Mouse (Mus musculus) stomach, postnatal 0 days (tissue): Measurements from ENCODE around the gene Ap1m1. TPM values are rescaled to one million over a fixed set of nuclear protein-coding genes. Genes with fewer than 3 reads are reported as not detected.

ENCODE experiments used
- ATAC-seq: fragments of 200-750 bp; cut with Nextera tagmentation; 2 replicates; pipeline ENCODE4 v1.8.0; 2017; ENCODE audit not compliant: low FRiP score, low TSS enrichment
- DNase-seq: peaks from one replicate; pipeline ENCODE4 v3.0.0-alpha.2; 2016; ENCODE audit warnings: low spot score
- H3K27ac ChIP-seq: fragments of 300-500 bp; sonication (generic); replicated peaks from 2 replicates; pipeline ENCODE4 v1.5.1; 2014; ENCODE audit warnings: mild to moderate bottlenecking, control low read depth
- H3K27me3 ChIP-seq: fragments of 300-500 bp; sonication (generic); 2 replicates; pipeline ENCODE4 v1.6.1; 2014; ENCODE audit warnings: low read length; ENCODE audit not compliant: control insufficient read depth, insufficient read depth
- H3K36me3 ChIP-seq: fragments of 300-500 bp; sonication (generic); 2 replicates; pipeline ENCODE4 v1.6.1; 2014; ENCODE audit warnings: low read length, mixed read lengths; ENCODE audit not compliant: control insufficient read depth, insufficient read depth
- H3K4me1 ChIP-seq: fragments of 300-500 bp; sonication (generic); replicated peaks from 2 replicates; pipeline ENCODE4 v1.6.1; 2014; ENCODE audit warnings: antibody characterized with exemption; ENCODE audit not compliant: control insufficient read depth, insufficient read depth
- H3K4me2 ChIP-seq: fragments of 300-500 bp; sonication (generic); replicated peaks from 2 replicates; pipeline ENCODE4 v1.6.1; 2014; ENCODE audit warnings: low read depth, mild to moderate bottlenecking, control low read depth, moderate library complexity
- H3K4me3 ChIP-seq: fragments of 300-500 bp; sonication (generic); 2 replicates; pipeline ENCODE4 v1.5.1; 2014; ENCODE audit warnings: low read depth, low read length, control low read depth
- H3K9ac ChIP-seq: fragments of 300-500 bp; sonication (generic); 2 replicates; pipeline ENCODE4 v1.6.1; 2014; ENCODE audit warnings: mild to moderate bottlenecking, low read length, control low read depth, mixed read lengths
- H3K9me3 ChIP-seq: fragments of 300-500 bp; sonication (generic); 2 replicates; pipeline ENCODE4 v1.6.1; 2016; ENCODE audit warnings: low read length; ENCODE audit not compliant: control insufficient read depth
- CTCF ChIP-seq: IDR thresholded peaks from 2 replicates; pipeline ENCODE4 v1.5.1; 2016; ENCODE audit warnings: antibody characterized with exemption, low read depth, mild to moderate bottlenecking, moderate library complexity
- EP300 ChIP-seq: optimal IDR thresholded peaks from 2 replicates; pipeline ENCODE3; 2016; ENCODE audit warnings: antibody characterized with exemption
- WGBS: fragments of 180-500 bp; shearing (Covaris S2); extraction: QIAGEN DNeasy Blood & Tissue Kit; methylation state at CpG from one replicate; pipeline ENCODE4 v1.1.7; 2014; 5-methylcytosine and 5-hydroxymethylcytosine counted together
- polyA plus RNA-seq: library from polyadenylated mRNA; unstranded; fragments of >200 nt; fragmentation: Nextera tagmentation; extraction: Ambion mirVana; gene quantifications from 2 replicates; pipeline ENCODE4 v1.2.1, GENCODE M21; 2015

Gene Ap1m1
- polyA plus RNA-seq, 1 experiment from 2014 or later: 38.2 TPM

DNA sequence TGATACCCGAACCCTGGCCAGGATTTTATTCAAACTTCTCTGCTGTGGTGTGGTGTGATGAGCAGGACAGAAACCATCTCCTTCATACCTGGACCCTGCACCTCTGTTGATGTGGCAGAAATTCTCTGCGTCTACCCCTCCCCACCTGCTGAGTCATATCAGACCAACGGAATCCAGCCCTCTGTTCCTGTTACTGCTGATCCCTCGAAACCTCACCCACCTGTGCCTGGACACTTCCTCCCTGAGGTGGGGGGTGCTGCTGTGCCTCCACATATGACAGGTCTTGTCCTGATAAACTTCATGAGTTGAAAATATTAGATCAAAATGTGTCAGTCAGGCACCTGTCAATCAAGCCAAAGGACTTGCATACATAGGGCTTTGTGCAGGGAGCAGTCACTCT lies 45.5 kb downstream of the Ap1m1 start:
- 58% methylated on average over 4 of the region's 4 CpGs for WGBS
- Histone ChIP-seq H3K27ac (no peak overlapping the region), H3K27me3 (no peaks in the 10 kb centered on the region), H3K36me3 (no peaks in the 10 kb centered on the region), H3K9ac (no peak overlapping the region), H3K4me3 (no peak overlapping the region), H3K4me2 (no peak overlapping the region), H3K9me3 (no peaks in the 10 kb centered on the region), H3K4me1 (no peaks in the 10 kb centered on the region)
- no peak for TF ChIP-seq EP300
- no peak for TF ChIP-seq CTCF
- no peak for DNase-seq
- no peak for ATAC-seq

DNA sequence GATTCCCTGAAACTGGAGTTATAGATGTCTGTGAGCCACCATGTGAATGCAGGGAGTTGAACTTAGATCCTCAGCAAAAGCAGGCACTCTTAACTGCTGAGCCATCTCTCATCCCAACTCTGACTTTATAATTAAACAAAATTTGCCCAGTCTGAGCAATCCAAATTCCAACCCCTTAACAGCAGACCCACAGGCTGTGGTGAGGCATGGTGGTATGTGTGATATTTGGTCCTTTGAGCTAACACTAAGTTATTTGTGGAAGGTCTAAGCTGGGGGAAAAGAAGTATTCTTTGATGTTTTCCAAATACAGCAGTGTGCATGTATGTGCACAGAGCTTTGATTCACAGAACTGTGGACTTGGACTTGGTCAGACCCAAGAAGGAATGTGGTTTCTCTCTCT lies 49.2 kb downstream of the Ap1m1 start:
- Histone ChIP-seq H3K4me1 (no peaks in the 10 kb centered on the region), H3K4me3 (no peak overlapping the region), H3K27me3 (no peaks in the 10 kb centered on the region), H3K27ac (no peak overlapping the region), H3K36me3 (no peaks in the 10 kb centered on the region), H3K9me3 (no peaks in the 10 kb centered on the region), H3K9ac (no peak overlapping the region), H3K4me2 (no peak overlapping the region)
- DNase-seq: no peak
- no peak for ATAC-seq
- TF ChIP-seq CTCF (no peak), EP300 (no peak)

DNA sequence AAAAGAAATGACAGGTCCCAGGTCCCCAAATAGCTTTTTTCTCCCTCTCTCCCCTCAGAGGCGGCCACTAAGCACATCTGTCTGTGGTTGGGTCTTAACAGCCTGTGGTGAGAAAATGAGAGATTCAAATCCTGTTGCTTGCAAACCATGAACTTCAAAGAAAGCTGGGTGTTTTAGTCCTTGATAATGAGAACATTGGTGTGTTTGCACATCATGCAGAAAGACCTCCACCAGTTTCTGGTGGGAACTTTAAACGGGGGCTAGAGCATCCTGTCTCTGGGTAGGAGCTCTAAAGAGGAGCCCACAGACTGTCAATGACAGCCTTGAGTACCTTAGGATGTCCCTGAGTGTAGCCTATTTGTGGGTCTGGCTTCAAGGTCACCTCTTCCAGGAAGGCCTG lies 51.3 kb downstream of the Ap1m1 start:
- H3K9me3 ChIP-seq: no peaks in the 10 kb centered on the region
- no peaks in the 10 kb centered on the region for H3K4me1 ChIP-seq
- H3K27me3 ChIP-seq: no peaks in the 10 kb centered on the region
- DNase-seq: no peak
- no peak overlapping the region for H3K4me2 ChIP-seq
- H3K4me3 ChIP-seq: no peak overlapping the region
- no peak for TF ChIP-seq EP300
- TF ChIP-seq CTCF: no peak
- no peak overlapping the region for H3K27ac ChIP-seq
- WGBS: 69% methylated on average over 2 of the region's 2 CpGs
- no peaks in the 10 kb centered on the region for H3K36me3 ChIP-seq
- ATAC-seq: no peak
- no peak overlapping the region for H3K9ac ChIP-seq

DNA sequence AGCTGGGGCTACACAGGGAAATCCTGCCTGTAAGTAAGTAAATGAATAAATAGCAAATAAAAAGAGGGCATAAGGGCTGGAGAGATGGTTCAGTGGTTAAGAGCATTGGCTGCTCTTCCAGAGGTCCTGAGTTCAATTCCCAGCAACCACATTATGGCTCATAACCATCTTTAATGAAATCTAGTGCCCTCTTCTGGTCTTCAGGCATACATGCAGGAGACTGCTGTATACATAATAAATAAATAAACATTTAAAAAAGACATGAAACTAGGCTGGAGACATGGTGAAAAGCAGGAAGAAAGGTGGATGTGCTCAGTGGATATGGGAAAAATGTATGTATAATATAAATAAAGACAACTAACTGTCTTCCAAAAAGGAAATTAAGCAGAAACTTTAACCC lies 53.5 kb downstream of the Ap1m1 start:
- no peak overlapping the region for H3K4me3 ChIP-seq
- no peak overlapping the region for H3K4me2 ChIP-seq
- H3K27me3 ChIP-seq: no peaks in the 10 kb centered on the region
- ATAC-seq (no peak), DNase-seq (no peak)
- H3K36me3 ChIP-seq: no peaks in the 10 kb centered on the region
- no peaks in the 10 kb centered on the region for H3K9me3 ChIP-seq
- TF ChIP-seq EP300: no peak
- peak; percentile 30 for TF ChIP-seq CTCF
- H3K4me1 ChIP-seq: no peaks in the 10 kb centered on the region
- no peak overlapping the region for H3K9ac ChIP-seq
- H3K27ac ChIP-seq: no peak overlapping the region

DNA sequence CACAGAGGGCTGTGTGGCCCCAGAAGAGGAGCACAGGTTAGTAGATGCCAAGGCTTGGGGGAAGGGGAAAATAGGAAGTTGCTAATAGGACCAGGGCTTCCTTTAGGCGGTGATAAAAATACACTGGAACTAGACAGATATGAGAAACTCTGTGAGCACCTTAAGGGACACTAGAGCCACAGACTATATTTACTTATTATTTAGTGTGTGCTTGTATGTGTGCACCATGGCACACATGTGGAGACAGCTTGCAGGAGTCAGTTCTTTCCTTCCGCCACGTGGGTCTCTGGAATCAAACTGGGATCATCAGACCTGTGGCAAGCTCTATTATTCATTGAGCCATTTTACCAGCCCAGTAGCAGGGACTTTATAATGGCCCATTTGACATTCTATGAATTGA lies 55.3 kb downstream of the Ap1m1 start:
- Histone ChIP-seq H3K36me3 (no peaks in the 10 kb centered on the region), H3K9me3 (no peaks in the 10 kb centered on the region), H3K9ac (no peak overlapping the region), H3K4me3 (no peak overlapping the region), H3K4me2 (no peak overlapping the region), H3K4me1 (no peaks in the 10 kb centered on the region), H3K27me3 (no peaks in the 10 kb centered on the region), H3K27ac (peak overlapping the region; percentile 71)
- TF ChIP-seq CTCF (no peak), EP300 (no peak)
- ATAC-seq (no peak), DNase-seq (no peak)
- WGBS: 58% methylated on average over 3 of the region's 3 CpGs

DNA sequence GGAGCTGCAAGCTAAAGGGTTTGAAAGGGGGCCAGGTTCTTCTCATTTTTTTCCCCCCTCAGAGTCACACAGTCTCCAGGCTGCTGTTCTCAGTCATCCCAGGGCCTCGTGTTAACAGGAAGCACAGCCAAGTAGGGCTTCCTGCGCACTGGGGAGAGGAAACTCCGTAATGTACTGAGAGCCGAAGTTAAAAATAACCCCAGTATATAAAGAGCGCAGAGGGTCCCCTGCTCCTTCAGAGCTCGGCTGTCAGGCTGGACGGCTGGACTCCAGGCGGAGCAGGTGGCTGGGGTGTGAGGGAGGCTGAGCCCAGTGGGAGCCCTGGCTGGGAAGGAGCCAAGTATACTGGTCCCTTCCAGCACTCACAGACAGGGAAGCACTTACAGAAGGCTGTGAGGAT lies 55.9 kb downstream of the Ap1m1 start:
- Histone ChIP-seq H3K36me3 (no peaks in the 10 kb centered on the region), H3K27me3 (no peaks in the 10 kb centered on the region), H3K4me3 (no peak overlapping the region), H3K4me2 (no peak overlapping the region), H3K9ac (no peak overlapping the region), H3K27ac (peak overlapping the region; percentile 76), H3K9me3 (no peaks in the 10 kb centered on the region), H3K4me1 (no peaks in the 10 kb centered on the region)
- ATAC-seq (peak; percentile 95), DNase-seq (peak; percentile 58)
- WGBS: 27% methylated on average over 8 of the region's 8 CpGs
- TF ChIP-seq CTCF: peak; percentile 33; the same call in 1 of the 2 replicates
- peak; percentile 88 for TF ChIP-seq EP300
